Mouse (Mus musculus) erythroblast, embryonic 14.5 days (primary cell): ENCODE data around the gene Tmem114.

Experiments used
- GATA1 ChIP-seq: IDR thresholded peaks from 2 replicates; pipeline ENCODE4 v1.6.1; 2012; ENCODE audit warnings: low read length, inconsistent platforms, mixed read lengths
- TAL1 ChIP-seq: IDR thresholded peaks from 3 replicates; pipeline ENCODE4 v1.6.1; 2012; ENCODE audit warnings: low read length, inconsistent platforms, mixed read lengths

DNA sequence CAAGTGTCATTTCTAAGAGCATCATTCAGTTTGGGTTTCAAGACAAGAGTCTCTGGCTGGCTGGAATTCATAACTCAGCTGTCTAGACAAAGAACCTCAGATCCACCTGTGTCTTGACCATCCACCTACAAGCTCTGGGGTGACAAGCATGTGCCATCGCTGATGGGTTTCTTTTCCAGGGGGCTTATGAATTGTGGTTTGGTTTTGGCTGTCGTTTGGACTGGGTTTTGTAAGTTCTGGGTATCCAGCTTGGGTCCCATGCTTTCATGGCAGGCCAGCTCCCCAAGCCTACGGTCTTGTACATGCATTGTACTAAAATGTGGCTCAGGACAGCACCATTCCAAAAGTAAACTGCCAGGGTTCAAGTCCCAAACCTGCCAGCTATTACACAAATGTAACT, 6.8 kb downstream of the Tmem114 start:
- TF ChIP-seq GATA1: no peak
- TF ChIP-seq TAL1: no peak
